Mouse (Mus musculus) thymus, postnatal 10 days (tissue): ENCODE measurements around the gene Gm26661.

Experiments used
- DNase-seq, 2 experiments: peaks; one replicate each; pipeline ENCODE4 v3.0.0; 2021; ENCODE audit warnings: low spot score in 2 of 2

Gene Gm26661

GRCm38 (mm10) chr14:7819446-7819845 is 28.1 kb downstream of the Gm26661 start:
- DNase-seq = no peak

GRCm38 (mm10) chr14:7821341-7821740 is 30.0 kb downstream of the Gm26661 start:
- no peak for DNase-seq

- no peak for DNase-seq
Measured at GRCm38 (mm10) chr14:7822693-7823092, 31.3 kb downstream of the Gm26661 start.

- DNase-seq = no peak
Measured at GRCm38 (mm10) chr14:7824651-7825268, 33.4 kb downstream of the Gm26661 start.

- no peak for DNase-seq
Measured at GRCm38 (mm10) chr14:7826151-7826937, 35.0 kb downstream of the Gm26661 start.

- no peak for DNase-seq
Measured at GRCm38 (mm10) chr14:7829181-7829580, 37.8 kb downstream of the Gm26661 start.

- DNase-seq = no peak
Measured at GRCm38 (mm10) chr14:7831770-7832439, 40.5 kb downstream of the Gm26661 start.

GRCm38 (mm10) chr14:7832440-7832783 is 41.0 kb downstream of the Gm26661 start:
- no peak for DNase-seq

GRCm38 (mm10) chr14:7833458-7833857 is 42.1 kb downstream of the Gm26661 start:
- DNase-seq = no peak

GRCm38 (mm10) chr14:7838564-7839089 is 47.2 kb downstream of the Gm26661 start:
- DNase-seq = no peak

GRCm38 (mm10) chr14:7839950-7840514 is 48.6 kb downstream of the Gm26661 start:
- no peak for DNase-seq
